Mouse (Mus musculus) embryonic fibroblast, embryonic 13.5 days (primary cell): Measurements from ENCODE around the gene Wdr12.

ENCODE experiments used
- CTCF ChIP-seq: IDR thresholded peaks from 2 replicates; pipeline ENCODE4 v1.5.1; 2011; ENCODE audit warnings: mild to moderate bottlenecking, control low read depth, low read length, moderate library complexity, borderline replicate concordance; ENCODE audit not compliant: insufficient read depth
- POLR2A ChIP-seq: IDR thresholded peaks from 2 replicates; pipeline ENCODE4 v1.6.1; 2011; ENCODE audit warnings: low read depth, mild to moderate bottlenecking, control low read depth, low read length, moderate library complexity

DNA sequence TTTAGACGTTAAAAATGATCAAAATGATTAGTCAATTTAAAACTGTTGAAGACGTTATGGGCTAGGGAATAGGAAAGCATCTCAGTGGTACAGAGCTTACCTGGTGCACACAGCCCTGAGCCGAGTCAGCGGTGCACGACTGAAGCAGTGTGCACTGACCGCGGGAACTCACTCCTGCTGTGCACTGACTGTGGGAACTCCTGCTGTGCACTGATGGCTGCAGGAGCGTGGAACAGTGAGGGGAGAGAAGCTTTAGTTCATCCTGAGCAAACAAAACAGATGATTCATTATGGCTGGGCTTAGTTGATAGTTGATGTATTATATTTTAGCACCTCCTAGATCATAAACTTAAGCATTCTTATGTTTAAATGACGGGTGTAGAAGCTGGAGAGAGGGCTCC lies 38.9 kb upstream of the Wdr12 start:
- no peak for TF ChIP-seq POLR2A
- TF ChIP-seq CTCF: no peak
